Mouse (Mus musculus) embryonic facial prominence, embryonic 14.5 days (tissue): Measurements from ENCODE around the gene Lrrc29. TPM values are rescaled to one million over a fixed set of nuclear protein-coding genes. Genes with fewer than 3 reads are reported as not detected.
"Not testable (repeated sequence)": the region's sequence is repeated elsewhere in the genome, so short reads cannot be mapped to it uniquely, and the experiment has no call there.

ENCODE experiments used
- ATAC-seq: fragments of 200-750 bp; cut with Nextera tagmentation; 2 replicates; pipeline ENCODE4 v1.8.0; 2017; ENCODE audit warnings: low read depth, moderate number of reproducible peaks, moderate TSS enrichment
- DNase-seq: peaks from one replicate; pipeline ENCODE4 v3.0.0-alpha.2; 2015; ENCODE audit warnings: low spot score
- H3K27ac ChIP-seq: fragments of 300-500 bp; sonication (generic); replicated peaks from 2 replicates; pipeline ENCODE4 v1.5.1; 2014; ENCODE audit warnings: low read depth, mild to moderate bottlenecking, low read length, moderate library complexity
- H3K27me3 ChIP-seq: fragments of 300-500 bp; sonication (generic); replicated peaks from 2 replicates; pipeline ENCODE4 v1.6.1; 2014; ENCODE audit warnings: low read length; ENCODE audit not compliant: control insufficient read depth, insufficient read depth
- H3K36me3 ChIP-seq: fragments of 300-500 bp; sonication (generic); 2 replicates; pipeline ENCODE4 v1.6.1; 2014; ENCODE audit warnings: low read length, mixed read lengths; ENCODE audit not compliant: control insufficient read depth, insufficient read depth
- H3K4me1 ChIP-seq: fragments of 300-500 bp; sonication (generic); 2 replicates; pipeline ENCODE4 v1.6.1; 2014; ENCODE audit warnings: antibody characterized with exemption, low read length; ENCODE audit not compliant: control insufficient read depth, insufficient read depth
- H3K4me2 ChIP-seq: fragments of 300-500 bp; sonication (generic); 2 replicates; pipeline ENCODE4 v1.6.1; 2014; ENCODE audit warnings: low read depth, mild to moderate bottlenecking, low read length, moderate library complexity, mixed read lengths
- H3K4me3 ChIP-seq: fragments of 300-500 bp; sonication (generic); 2 replicates; pipeline ENCODE4 v1.5.1; 2014; ENCODE audit warnings: low read depth, mild to moderate bottlenecking, low read length
- H3K9ac ChIP-seq: fragments of 300-500 bp; sonication (generic); 2 replicates; pipeline ENCODE4 v1.6.1; 2014; ENCODE audit warnings: low read depth, mild to moderate bottlenecking, low read length, moderate library complexity, mixed read lengths
- H3K9me3 ChIP-seq: fragments of 300-500 bp; sonication (generic); 2 replicates; pipeline ENCODE4 v1.6.1; 2016; ENCODE audit warnings: low read length; ENCODE audit not compliant: control insufficient read depth
- WGBS: fragments of 180-500 bp; shearing (Covaris S2); extraction: QIAGEN DNeasy Blood & Tissue Kit; methylation state at CpG from one replicate; pipeline ENCODE4 v1.1.7; 2014; 5-methylcytosine and 5-hydroxymethylcytosine counted together
- polyA plus RNA-seq: library from polyadenylated mRNA; unstranded; fragments of >200 nt; fragmentation: Nextera tagmentation; extraction: Ambion mirVana; gene quantifications from 2 replicates; pipeline ENCODE4 v1.2.1, GENCODE M21; 2014

Lrrc29 gene
- polyA plus RNA-seq, 1 experiment from 2014 or later: 1.4 TPM

DNA sequence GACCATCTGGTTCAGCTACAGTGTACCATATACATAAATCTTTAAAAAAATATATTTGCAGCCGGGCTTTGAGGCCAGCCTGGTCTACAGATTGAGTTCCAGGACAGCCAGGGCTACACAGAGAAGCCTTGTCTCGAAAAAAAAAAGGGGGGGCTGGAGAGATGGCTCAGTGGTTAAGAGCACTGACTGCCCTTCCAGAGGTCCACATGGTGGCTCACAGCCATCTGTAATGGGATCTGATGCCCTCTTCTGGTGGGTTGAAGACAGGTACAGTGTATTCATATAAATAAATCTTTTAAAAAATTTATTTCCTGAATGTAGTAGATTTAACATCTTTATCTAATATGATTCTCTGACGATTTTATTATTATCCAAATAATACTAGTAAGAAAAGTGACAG, 34.3 kb downstream of the Lrrc29 start:
- H3K4me2 ChIP-seq, H3K9ac ChIP-seq, H3K27ac ChIP-seq, H3K4me3 ChIP-seq, H3K36me3 ChIP-seq, ATAC-seq, DNase-seq, H3K9me3 ChIP-seq: not testable (repeated sequence)
- Histone ChIP-seq H3K4me1 (peaks cover 11% of the 10 kb centered on the region; the same call in 1 of the 2 replicates), H3K27me3 (peaks cover 11% of the 10 kb centered on the region)
- WGBS: 62% methylated on average over 3 of the region's 3 CpGs

DNA sequence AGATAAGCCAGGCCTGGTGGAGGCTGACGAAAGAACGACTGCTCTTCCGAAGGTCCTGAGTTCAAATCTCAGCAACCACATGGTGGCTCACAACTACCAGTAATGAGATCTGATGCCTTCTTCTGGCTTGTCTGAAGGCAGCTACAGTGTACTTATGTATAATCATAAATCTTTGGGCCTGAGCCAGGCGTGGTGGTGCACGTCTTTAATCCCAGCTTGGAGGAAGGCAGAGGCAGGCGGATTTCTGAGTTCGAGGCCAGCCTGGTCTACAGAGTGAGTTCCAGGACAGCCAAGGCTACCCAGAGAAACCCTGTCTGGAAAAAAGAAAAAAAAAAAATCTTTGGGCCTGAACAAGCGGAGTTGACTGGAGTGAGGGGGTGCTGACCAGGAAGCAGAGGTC, 34.7 kb downstream of the Lrrc29 start:
- ATAC-seq, H3K4me1 ChIP-seq, H3K4me2 ChIP-seq, H3K36me3 ChIP-seq, DNase-seq, H3K9me3 ChIP-seq, H3K27ac ChIP-seq, H3K9ac ChIP-seq, H3K4me3 ChIP-seq: not testable (repeated sequence)
- WGBS: 83% methylated on average over 8 of the region's 8 CpGs
- peaks cover 11% of the 10 kb centered on the region for H3K27me3 ChIP-seq

DNA sequence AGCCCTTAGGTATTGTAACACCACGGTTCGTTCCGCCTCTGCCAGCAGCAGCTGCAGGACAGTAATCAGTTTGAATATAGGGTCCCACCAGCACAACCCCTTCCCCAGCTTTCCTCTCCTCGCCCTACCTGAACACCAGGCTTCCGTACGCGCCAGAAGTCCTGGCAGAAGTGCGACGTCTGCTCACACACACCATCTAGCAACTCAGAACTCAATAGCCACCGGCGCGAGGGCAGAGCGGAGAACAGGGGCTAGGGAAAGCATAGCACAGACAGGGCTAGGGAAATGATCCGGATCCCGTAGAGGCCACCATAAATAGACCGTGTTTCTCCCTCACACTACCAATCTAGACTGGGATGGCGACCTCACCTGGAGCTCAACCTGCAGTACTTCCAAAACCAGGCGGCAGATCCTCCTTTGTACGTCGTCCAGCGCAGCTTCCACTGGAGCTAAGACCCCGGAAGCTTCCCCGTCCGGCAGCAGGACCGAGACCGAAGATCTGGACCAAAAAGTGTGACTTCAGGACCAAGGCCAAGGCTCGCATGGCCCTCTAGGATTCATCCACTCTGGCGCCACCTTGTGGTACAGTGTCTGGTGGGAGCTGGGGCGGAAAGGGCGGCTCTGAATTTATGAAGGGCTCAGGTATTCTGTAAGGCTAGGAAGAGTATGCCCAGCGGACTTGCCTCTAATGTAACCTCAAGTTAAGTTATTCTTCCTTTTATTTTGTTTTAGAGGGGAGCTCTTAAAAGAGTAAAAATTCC, 35.3 kb downstream of the Lrrc29 start:
- Histone ChIP-seq H3K27ac (no peak overlapping the region), H3K4me1 (peaks cover 9% of the 10 kb centered on the region; the same call in 1 of the 2 replicates), H3K9me3 (no peaks in the 10 kb centered on the region), H3K36me3 (0 out of 2 replicates have a peak, but pooled peaks cover under 1% of the 10 kb centered on the region), H3K4me3 (peak overlapping the region; percentile 57; the same call in 1 of the 2 replicates), H3K4me2 (peak overlapping the region; percentile 64), H3K27me3 (peaks cover 11% of the 10 kb centered on the region), H3K9ac (no peak overlapping the region)
- ATAC-seq (no peak), DNase-seq (peak; percentile 90)
- 6% methylated on average over 31 of the region's 31 CpGs for WGBS

DNA sequence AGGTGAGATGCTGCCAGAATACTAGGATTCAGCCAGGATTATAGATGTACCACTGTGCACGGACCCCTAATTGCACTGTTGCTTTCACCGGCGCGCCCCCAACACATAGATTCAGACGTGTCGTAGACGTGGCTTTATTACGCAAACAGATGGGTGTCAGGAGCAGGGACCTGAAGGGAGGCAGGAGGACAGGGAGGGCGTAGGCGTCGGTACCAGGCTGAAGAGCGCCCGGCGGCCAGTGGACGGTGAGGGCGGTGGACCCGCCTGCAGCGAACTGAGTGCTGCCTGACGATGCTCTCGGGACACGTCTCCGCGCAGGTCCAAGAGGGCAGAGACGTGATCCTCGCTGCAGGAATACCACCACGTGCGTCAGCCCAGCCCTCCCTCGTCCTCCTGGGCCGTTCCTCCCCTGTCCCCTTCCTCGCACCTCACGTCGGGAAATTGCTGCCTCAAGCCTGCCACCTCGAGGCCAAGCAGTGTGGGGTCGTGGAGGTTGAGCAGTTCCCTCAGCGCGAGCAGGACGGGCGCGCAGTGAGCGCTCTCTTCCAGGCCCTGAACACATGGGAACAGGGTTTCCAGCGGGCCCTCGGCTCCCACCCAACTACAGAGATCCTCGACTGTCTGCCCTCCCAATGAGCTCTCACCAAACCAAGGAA, 36.1 kb downstream of the Lrrc29 start, which contains the start of gene 4931428F04Rik:
4931428F04Rik (minus strand) TSS at position 60 of the 656 bp plus-strand sequence.
- DNase-seq: peak; percentile 51
- H3K36me3 ChIP-seq: 0 out of 2 replicates have a peak, but pooled peaks cover 6% of the 10 kb centered on the region
- ATAC-seq: peak; percentile 17; the same call in 1 of the 2 replicates
- peak within 1 kb of the TSS; percentile 64 for H3K4me2 ChIP-seq
- peak within 1 kb of the TSS; percentile 57 for H3K4me3 ChIP-seq
- no peaks in the 10 kb centered on the region for H3K9me3 ChIP-seq
- 2% methylated on average over 24 of the region's 43 CpGs for WGBS
- peaks cover 9% of the 10 kb centered on the region; the same call in 1 of the 2 replicates for H3K4me1 ChIP-seq
- H3K9ac ChIP-seq: peak within 1 kb of the TSS; percentile 68
- H3K27ac ChIP-seq: peak within 1 kb of the TSS; percentile 76
- peaks cover 11% of the 10 kb centered on the region for H3K27me3 ChIP-seq

DNA sequence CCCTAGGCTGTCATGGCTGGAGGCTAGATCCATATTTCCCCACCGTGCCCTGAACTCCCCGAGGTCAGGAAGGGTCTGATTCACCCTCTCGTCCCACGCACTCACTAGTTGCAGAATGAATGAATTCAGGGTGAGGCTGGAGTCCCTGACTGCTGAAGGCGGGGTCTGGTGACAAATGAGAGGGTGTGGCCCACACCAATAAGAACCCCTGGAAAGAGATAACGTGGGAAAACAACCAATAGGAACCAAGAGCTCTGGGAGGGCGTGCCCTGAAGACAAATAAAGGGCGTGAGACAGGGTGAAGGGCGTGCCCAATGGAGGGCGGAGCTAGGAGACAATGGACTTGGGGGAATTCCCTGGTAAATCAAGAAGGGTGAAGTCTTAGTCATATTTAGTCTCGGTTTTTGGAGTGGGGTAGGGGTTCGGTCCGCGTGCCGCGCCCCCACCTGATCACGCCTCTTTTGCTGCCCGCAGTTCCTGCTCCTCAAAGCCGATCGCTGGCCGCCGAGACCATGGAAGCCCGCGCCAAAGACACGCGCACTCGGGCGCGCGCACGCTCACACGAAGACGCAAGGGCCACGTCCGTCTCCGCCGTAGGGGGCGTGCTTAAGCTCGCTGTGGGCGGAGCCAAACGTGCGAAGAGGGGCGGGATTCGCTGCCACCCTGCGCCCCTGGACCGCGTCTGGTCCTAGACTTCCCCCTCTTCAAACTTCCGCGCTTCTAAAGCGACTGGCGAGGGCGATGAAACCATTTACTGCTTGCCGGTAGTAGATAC, 36.9 kb downstream of the Lrrc29 start:
- Histone ChIP-seq H3K4me1 (peaks cover 9% of the 10 kb centered on the region; the same call in 1 of the 2 replicates), H3K36me3 (0 out of 2 replicates have a peak, but pooled peaks cover 6% of the 10 kb centered on the region), H3K27ac (peak overlapping the region; percentile 76), H3K4me3 (peak overlapping the region; percentile 57), H3K27me3 (peaks cover 11% of the 10 kb centered on the region), H3K9ac (peak overlapping the region; percentile 68), H3K4me2 (peak overlapping the region; percentile 64), H3K9me3 (no peaks in the 10 kb centered on the region)
- ATAC-seq (peak; percentile 94), DNase-seq (peak; percentile 98)
- WGBS: under 1% methylated on average over 30 of the region's 53 CpGs

DNA sequence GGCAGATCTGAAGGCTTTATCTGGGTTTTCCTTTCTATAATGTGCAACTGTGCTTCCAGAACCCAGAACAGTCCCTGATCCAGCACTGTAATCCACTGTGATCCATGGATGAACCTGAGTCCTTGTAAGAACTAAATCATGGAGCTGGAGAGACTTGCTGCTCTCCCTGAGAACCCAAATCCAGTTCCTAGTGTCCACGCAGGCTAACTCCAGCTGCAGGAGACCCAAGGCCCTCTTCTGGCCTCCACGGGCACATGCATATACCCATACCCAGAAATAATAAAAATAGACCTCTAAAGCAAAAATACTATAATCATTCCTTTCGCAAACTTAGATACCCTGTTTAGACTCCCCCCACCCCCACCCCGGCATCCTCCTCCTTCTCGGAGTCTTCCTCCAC, 37.8 kb downstream of the Lrrc29 start:
- H3K4me1 ChIP-seq: peaks cover 9% of the 10 kb centered on the region; the same call in 1 of the 2 replicates
- no peak overlapping the region; the same call in 1 of the 2 replicates for H3K9ac ChIP-seq
- WGBS: 93% methylated on average over 5 of the region's 5 CpGs
- H3K36me3 ChIP-seq: 0 out of 2 replicates have a peak, but pooled peaks cover 8% of the 10 kb centered on the region
- peaks cover 11% of the 10 kb centered on the region for H3K27me3 ChIP-seq
- no peak for ATAC-seq
- H3K4me2 ChIP-seq: peak overlapping the region; percentile 64
- no peak overlapping the region for H3K27ac ChIP-seq
- no peak for DNase-seq
- H3K4me3 ChIP-seq: peak overlapping the region; percentile 57; the same call in 1 of the 2 replicates
- H3K9me3 ChIP-seq: no peaks in the 10 kb centered on the region

DNA sequence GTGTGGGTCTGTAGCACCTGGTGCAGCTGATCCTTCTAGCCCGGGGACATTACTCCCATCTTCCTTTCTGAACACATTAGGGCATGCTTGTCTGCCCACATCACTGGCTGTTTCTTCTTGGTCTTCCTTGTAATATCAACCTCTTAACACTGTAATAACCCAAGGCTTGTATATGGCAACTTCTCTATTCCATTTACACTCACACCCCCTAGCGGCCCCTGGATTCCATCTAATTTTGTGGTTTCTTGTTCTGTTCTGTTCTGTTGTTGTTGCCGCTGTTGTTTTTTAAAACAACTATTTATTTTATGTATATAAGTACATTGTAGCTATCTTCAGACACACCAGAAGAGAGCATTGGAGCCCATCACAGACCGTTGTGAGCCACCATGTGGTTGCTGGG, 39.2 kb downstream of the Lrrc29 start:
- H3K4me3 ChIP-seq: no peak overlapping the region
- no peak for ATAC-seq
- H3K27ac ChIP-seq: no peak overlapping the region
- H3K9ac ChIP-seq: no peak overlapping the region
- DNase-seq: no peak
- H3K4me1 ChIP-seq: peaks cover 9% of the 10 kb centered on the region; the same call in 1 of the 2 replicates
- H3K4me2 ChIP-seq: no peak overlapping the region
- WGBS: 85% methylated on average over 4 of the region's 4 CpGs
- H3K9me3 ChIP-seq: no peaks in the 10 kb centered on the region
- H3K36me3 ChIP-seq: peaks cover 13% of the 10 kb centered on the region; the same call in 1 of the 2 replicates
- peaks cover 11% of the 10 kb centered on the region for H3K27me3 ChIP-seq

DNA sequence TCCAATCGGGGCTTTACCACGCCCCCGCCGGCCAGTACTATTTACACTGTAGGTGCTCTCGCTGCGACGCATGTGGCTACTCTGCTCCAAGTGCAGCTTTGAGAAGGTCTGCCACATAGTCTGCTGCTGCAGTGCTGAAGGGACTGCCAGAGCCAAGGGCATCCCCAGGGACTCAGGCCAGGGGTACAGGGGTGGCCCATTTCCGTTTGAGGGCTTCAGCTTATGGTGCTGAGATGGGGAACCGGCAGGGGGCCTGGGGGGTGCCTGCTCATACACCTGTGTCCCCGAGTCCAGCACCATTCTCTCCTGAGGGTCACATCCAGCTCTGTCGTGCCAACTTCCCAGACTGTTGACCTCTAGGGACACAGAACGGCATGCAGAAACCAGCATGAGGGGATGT, 40.6 kb downstream of the Lrrc29 start:
- DNase-seq: no peak
- Histone ChIP-seq H3K27me3 (peaks cover 8% of the 10 kb centered on the region), H3K36me3 (peaks cover 13% of the 10 kb centered on the region; the same call in 1 of the 2 replicates), H3K9ac (no peak overlapping the region), H3K4me3 (no peak overlapping the region), H3K9me3 (no peaks in the 10 kb centered on the region), H3K27ac (no peak overlapping the region), H3K4me2 (no peak overlapping the region), H3K4me1 (peaks cover 6% of the 10 kb centered on the region; the same call in 1 of the 2 replicates)
- 52% methylated on average over 12 of the region's 12 CpGs for WGBS
- no peak for ATAC-seq
